Mouse (Mus musculus) testis, adult 2 months (tissue): ENCODE results near the gene Trit1.

Source experiments
- CTCF ChIP-seq: fragments of 200-500 bp; IDR thresholded peaks from 2 replicates; pipeline ENCODE4 v1.5.1; 2012; ENCODE audit warnings: low read depth, mild to moderate bottlenecking, inconsistent platforms, low read length, moderate library complexity; ENCODE audit not compliant: control insufficient read depth, insufficient read depth, insufficient replicate concordance
- POLR2A ChIP-seq: fragments of 200-500 bp; IDR thresholded peaks from 2 replicates; pipeline ENCODE4 v1.6.1; 2012; ENCODE audit warnings: low read depth, mild to moderate bottlenecking, inconsistent platforms, low read length, moderate library complexity; ENCODE audit not compliant: control insufficient read depth

DNA sequence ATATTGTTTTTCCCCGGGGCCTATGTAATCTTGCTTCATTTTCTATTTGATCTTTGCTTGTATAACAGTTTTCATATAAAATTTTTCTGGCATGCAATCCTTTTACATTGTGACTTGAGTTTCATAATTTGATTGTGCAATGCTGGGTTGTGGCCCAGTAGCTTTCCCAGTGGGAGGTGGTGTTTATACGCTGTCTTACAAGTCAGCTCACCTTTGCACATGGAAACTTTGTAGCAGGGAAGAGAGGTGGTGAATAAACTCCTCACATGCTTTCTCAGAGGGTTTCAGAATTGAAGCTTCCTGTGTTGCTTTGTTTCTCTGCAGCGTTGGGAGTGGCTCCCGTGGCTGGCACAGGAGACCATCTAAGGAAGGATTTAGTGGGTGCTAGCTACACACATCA lies 28.4 kb downstream of the Trit1 start:
- no peak for TF ChIP-seq CTCF
- no peak for TF ChIP-seq POLR2A
